Mouse (Mus musculus) forebrain, embryonic 10.5 days (tissue): Measurements from ENCODE around the gene Tap2. TPM values are rescaled to one million over a fixed set of nuclear protein-coding genes. Genes with fewer than 3 reads are reported as not detected.

Experiments used
- DNase-seq: peaks from one replicate; pipeline ENCODE4 v3.0.0-alpha.2; 2017; ENCODE audit warnings: low spot score; ENCODE audit errors: extremely low spot score
- H3K27ac ChIP-seq: fragments of 300-500 bp; sonication (generic); 2 replicates; pipeline ENCODE4 v1.5.1; 2016; ENCODE audit warnings: mild to moderate bottlenecking
- H3K27me3 ChIP-seq: fragments of 300-500 bp; sonication (generic); 2 replicates; pipeline ENCODE4 v1.6.1; 2016; ENCODE audit warnings: mild to moderate bottlenecking; ENCODE audit not compliant: poor library complexity, severe bottlenecking
- H3K36me3 ChIP-seq: fragments of 300-500 bp; sonication (generic); replicated peaks from 2 replicates; pipeline ENCODE4 v1.6.1; 2016; ENCODE audit warnings: mild to moderate bottlenecking, moderate library complexity
- H3K4me1 ChIP-seq: fragments of 300-500 bp; sonication (generic); 2 replicates; pipeline ENCODE4 v1.6.1; 2016
- H3K4me3 ChIP-seq: fragments of 300-500 bp; sonication (generic); 2 replicates; pipeline ENCODE4 v1.5.1; 2016; ENCODE audit warnings: mild to moderate bottlenecking, moderate library complexity
- H3K9me3 ChIP-seq: fragments of 300-500 bp; sonication (generic); 2 replicates; pipeline ENCODE4 v1.6.1; 2016; ENCODE audit warnings: mild to moderate bottlenecking, moderate library complexity
- WGBS: fragments of 180-500 bp; shearing (Covaris S2); methylation state at CpG from one replicate; pipeline ENCODE4 v1.1.7; 2016; 5-methylcytosine and 5-hydroxymethylcytosine counted together
- polyA plus RNA-seq: library from polyadenylated mRNA; unstranded; fragments of >200 nt; fragmentation: Nextera tagmentation; extraction: Ambion mirVana; gene quantifications from 2 replicates; pipeline ENCODE4 v1.2.1, GENCODE M21; 2016

Tap2 gene
- polyA plus RNA-seq, 1 experiment from 2014 or later: 0.60 TPM

DNA sequence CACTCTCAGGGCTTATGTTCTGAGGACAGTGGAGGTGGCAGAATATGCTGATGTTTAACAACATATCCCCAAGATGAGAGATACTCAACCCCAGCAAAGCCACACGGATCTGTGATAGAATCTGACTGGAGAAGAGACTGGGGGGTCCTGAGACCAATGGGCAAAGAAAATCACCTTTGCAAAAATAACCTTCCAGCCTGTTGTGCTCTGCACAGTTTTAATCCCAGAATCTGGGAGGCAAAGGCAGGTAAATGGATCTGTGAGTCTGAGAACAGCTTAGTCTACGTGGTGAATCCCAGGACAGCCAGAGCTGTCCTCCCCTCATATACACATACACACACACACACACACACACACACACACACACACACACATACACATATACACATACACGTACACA lies 46.0 kb downstream of the Tap2 start:
- no peak overlapping the region for H3K4me3 ChIP-seq
- no peaks in the 10 kb centered on the region for H3K27me3 ChIP-seq
- 0 out of 2 replicates have a peak, but pooled peaks cover 4% of the 10 kb centered on the region for H3K4me1 ChIP-seq
- no peak for DNase-seq
- H3K27ac ChIP-seq: no peak overlapping the region
- 44% methylated on average over 3 of the region's 3 CpGs for WGBS
- H3K36me3 ChIP-seq: no peaks in the 10 kb centered on the region
- H3K9me3 ChIP-seq: no peaks in the 10 kb centered on the region

DNA sequence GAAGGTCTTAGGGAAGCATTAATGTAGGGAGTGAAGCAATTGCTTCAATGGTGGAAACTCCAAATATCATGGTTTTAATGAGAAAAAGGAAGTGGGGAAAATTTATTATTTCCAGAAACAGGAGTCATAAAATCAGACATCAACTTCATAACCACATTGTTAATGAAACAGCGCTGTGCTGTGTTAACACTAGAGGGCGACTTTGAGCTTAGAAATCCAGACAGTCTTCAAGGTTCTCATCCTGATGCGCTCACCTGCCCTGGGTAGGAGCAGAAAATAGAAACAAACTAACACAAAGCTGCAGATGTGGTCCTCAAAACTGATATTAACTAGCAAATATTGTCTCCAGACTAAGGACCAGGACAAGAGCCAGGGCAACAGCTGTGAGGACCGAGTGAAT lies 46.6 kb downstream of the Tap2 start:
- Histone ChIP-seq H3K36me3 (no peaks in the 10 kb centered on the region), H3K9me3 (no peaks in the 10 kb centered on the region), H3K4me3 (no peak overlapping the region), H3K27ac (no peak overlapping the region), H3K27me3 (no peaks in the 10 kb centered on the region), H3K4me1 (0 out of 2 replicates have a peak, but pooled peaks cover 4% of the 10 kb centered on the region)
- WGBS: 18% methylated on average over 4 of the region's 4 CpGs
- DNase-seq: peak; percentile 26

DNA sequence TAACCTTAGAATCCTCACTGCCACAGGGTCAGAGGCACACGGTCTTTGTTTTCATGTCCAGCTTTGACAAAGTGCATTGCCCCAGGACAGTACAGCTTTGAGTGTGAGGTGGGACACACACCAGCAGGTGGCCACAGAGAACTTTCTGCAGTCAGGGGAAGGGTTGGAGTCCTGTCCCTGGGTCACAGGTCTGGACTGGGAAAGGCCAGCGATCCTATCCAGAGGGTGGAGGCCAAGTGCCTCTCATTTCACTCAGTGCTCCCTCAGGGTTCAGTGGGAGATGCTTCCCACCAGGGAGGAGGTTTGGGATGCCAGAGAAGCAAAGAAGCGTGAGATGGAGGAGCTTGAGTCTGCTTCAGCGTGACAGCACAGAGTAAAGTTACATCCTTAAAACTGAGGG lies 48.3 kb downstream of the Tap2 start:
- Histone ChIP-seq H3K4me1 (0 out of 2 replicates have a peak, but pooled peaks cover 4% of the 10 kb centered on the region), H3K36me3 (no peaks in the 10 kb centered on the region), H3K27me3 (no peaks in the 10 kb centered on the region), H3K9me3 (no peaks in the 10 kb centered on the region), H3K27ac (no peak overlapping the region), H3K4me3 (no peak overlapping the region)
- no peak for DNase-seq
- 55% methylated on average over 4 of the region's 4 CpGs for WGBS

DNA sequence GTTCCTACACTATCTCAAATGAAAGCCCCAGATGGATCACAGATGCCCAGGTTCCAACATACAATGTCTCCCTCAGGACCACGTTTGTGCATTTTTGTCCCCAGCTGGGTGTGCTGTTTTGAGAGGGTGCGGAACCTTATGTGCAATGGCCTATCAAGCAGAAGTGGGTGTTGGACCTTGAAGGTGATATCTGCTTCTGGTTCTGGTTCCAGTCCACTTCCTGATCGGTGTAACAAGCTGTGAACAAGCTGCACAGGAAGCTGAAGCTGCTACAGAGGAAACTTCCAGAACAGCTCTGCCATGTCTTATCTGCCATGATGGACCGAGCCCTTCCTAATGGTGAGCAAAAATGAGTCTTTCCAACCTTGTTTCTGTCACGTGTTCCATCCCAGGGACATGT lies 53.2 kb downstream of the Tap2 start:
- Histone ChIP-seq H3K27me3 (no peaks in the 10 kb centered on the region; the same call in 1 of the 2 replicates), H3K4me3 (no peak overlapping the region), H3K9me3 (no peaks in the 10 kb centered on the region), H3K36me3 (no peaks in the 10 kb centered on the region), H3K4me1 (no peaks in the 10 kb centered on the region), H3K27ac (no peak overlapping the region)
- WGBS: 82% methylated on average over 5 of the region's 5 CpGs
- no peak for DNase-seq

DNA sequence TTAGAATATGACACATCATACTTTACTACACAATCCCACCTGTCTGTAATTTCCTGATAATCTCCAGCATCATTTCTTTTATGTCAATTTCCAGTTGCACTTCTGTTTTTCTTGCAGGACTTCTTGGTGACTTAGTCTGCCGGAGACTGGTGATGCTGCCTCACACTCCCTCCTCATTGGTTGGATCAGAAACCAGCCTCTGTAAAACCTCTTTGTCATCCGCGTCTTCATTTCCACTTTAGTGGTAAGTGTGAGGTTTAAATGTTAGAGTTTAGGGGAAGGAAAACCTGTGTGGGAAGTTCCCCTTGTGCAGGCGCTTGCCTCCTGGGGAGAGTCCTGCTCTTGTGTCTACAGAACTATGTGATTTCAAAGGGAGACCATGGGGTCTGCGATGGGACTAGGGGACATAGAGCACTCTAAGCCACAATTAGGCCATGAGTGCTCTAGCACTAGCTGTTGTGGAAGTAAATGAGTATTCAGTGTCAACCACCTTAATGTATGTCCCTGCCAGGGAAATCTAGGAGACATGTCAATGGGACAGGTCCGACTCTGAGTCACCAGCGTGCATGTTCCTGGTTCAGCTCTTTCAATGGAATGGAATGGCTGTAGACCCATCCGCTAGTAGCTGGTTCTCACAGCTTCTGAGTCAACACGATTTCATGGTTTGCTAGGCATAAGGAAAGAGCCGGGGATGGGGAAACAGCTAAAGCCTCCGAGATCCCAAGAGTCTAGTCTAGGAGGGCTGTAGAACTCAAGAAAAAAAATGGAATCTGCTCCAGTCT lies 54.5 kb downstream of the Tap2 start, which contains the start of gene H2-Ab1:
H2-Ab1 (plus strand) TSS at position 96 of the 782 bp plus-strand sequence.
- DNase-seq: no peak
- Histone ChIP-seq H3K36me3 (no peaks in the 10 kb centered on the region), H3K4me3 (no peak within 1 kb of the TSS), H3K4me1 (peaks cover 1% of the 10 kb centered on the region; the same call in 1 of the 2 replicates), H3K9me3 (no peaks in the 10 kb centered on the region), H3K27me3 (peaks cover 12% of the 10 kb centered on the region), H3K27ac (no peak within 1 kb of the TSS)
- WGBS: 74% methylated on average over 11 of the region's 11 CpGs

DNA sequence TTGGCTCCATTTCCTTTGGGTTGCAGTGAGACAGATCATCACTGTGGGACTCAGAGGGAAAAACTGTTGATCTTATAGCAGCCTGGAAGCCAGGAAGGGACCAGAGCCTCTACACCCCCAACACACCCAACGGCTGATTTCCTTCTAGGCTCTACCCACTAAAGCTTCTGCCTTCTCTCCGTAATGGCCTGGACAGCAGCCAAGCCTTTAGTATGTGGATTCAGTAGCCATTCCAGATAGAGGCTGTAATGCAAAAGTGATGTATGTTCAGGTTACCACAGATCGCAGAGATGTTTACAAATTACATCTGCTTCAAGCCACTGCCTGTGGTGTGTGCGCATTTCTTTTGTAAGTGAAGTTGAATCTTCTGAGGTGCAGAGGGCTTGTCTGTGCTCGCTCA lies 57.2 kb downstream of the Tap2 start:
- H3K4me1 ChIP-seq: peaks cover 28% of the 10 kb centered on the region
- H3K27ac ChIP-seq: no peak overlapping the region
- H3K36me3 ChIP-seq: no peaks in the 10 kb centered on the region
- no peaks in the 10 kb centered on the region for H3K9me3 ChIP-seq
- WGBS: 87% methylated on average over 5 of the region's 5 CpGs
- no peak for DNase-seq
- H3K27me3 ChIP-seq: peaks cover 38% of the 10 kb centered on the region
- H3K4me3 ChIP-seq: no peak overlapping the region

DNA sequence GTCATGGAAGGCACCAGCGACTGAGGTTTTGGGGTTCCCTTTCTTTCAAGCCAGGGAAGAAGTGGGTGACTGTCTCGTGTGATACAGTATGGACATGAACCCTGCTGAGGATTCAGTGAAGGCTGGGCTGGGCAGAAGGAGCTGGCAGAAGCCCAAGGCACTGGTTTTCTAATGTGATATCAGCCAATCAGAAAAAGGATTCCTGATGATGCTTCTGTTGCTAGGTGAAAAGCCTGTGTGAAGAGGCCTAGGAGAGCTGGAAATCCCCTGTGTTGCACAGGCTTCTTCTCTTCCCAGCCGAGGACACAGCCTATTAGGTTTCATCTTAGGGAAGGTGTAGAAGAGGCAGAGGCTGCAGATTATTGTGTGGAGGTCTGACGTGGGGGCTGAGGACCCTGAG lies 58.2 kb downstream of the Tap2 start:
- Histone ChIP-seq H3K27ac (no peak overlapping the region), H3K27me3 (peaks cover 40% of the 10 kb centered on the region), H3K9me3 (no peaks in the 10 kb centered on the region), H3K4me1 (peaks cover 28% of the 10 kb centered on the region), H3K4me3 (no peak overlapping the region), H3K36me3 (no peaks in the 10 kb centered on the region)
- no peak for DNase-seq
- 27% methylated on average over 4 of the region's 4 CpGs for WGBS

DNA sequence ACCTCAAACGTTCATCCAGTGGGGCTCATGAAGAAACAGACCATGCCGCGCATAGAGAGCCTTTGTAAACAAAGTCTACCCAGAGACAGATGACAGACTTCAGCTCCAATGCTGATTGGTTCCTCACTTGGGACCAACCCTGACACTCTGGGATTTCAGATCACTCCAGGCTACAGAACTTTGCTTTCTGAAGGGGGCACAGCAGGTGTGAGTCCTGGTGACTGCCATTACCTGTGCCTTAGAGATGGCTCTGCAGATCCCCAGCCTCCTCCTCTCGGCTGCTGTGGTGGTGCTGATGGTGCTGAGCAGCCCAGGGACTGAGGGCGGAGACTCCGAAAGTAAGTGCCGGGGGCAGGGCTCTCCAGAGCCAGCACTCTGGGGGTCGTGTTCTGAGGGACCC lies 59.7 kb downstream of the Tap2 start:
- no peaks in the 10 kb centered on the region for H3K36me3 ChIP-seq
- under 1% methylated on average over 8 of the region's 8 CpGs for WGBS
- H3K9me3 ChIP-seq: no peaks in the 10 kb centered on the region
- H3K27ac ChIP-seq: peak overlapping the region; percentile 51; the same call in 1 of the 2 replicates
- H3K27me3 ChIP-seq: peaks cover 40% of the 10 kb centered on the region
- H3K4me3 ChIP-seq: peak overlapping the region; percentile 70
- H3K4me1 ChIP-seq: peaks cover 28% of the 10 kb centered on the region
- peak; percentile 80 for DNase-seq

DNA sequence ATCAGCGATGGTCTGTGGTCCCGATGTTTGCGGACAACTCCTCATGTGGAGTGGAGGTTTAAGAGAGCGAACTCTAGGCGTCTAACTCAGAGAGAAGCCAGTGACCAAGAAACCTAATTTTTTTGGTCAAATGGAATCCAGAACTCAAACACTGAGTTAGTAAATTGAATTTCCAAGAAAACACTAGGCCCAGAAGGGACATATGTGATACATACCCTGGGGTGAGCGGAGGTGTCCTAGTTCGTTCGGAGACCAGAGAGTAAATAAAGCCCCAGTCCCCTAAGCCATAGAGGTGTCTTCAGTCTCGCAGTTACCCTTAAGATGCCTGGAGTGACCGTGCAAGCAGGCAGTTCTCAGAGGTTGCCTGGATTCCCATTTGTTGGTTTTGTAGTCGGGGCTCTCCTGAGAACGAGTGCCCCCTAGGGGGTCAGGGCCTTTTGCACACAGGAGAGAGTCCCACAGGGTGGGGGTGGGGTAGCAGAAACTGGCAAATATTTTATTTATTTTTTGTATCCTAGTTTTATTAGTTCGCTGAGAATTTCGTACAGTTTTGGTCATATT lies 60.6 kb downstream of the Tap2 start:
- Histone ChIP-seq H3K36me3 (no peaks in the 10 kb centered on the region), H3K4me3 (peak overlapping the region; percentile 70), H3K9me3 (no peaks in the 10 kb centered on the region), H3K27ac (0 out of 2 replicates have a peak overlapping the region, but pooled peaks have one; percentile 7), H3K4me1 (peaks cover 28% of the 10 kb centered on the region), H3K27me3 (peaks cover 40% of the 10 kb centered on the region)
- peak; percentile 42 for DNase-seq
- 3% methylated on average over 14 of the region's 14 CpGs for WGBS

DNA sequence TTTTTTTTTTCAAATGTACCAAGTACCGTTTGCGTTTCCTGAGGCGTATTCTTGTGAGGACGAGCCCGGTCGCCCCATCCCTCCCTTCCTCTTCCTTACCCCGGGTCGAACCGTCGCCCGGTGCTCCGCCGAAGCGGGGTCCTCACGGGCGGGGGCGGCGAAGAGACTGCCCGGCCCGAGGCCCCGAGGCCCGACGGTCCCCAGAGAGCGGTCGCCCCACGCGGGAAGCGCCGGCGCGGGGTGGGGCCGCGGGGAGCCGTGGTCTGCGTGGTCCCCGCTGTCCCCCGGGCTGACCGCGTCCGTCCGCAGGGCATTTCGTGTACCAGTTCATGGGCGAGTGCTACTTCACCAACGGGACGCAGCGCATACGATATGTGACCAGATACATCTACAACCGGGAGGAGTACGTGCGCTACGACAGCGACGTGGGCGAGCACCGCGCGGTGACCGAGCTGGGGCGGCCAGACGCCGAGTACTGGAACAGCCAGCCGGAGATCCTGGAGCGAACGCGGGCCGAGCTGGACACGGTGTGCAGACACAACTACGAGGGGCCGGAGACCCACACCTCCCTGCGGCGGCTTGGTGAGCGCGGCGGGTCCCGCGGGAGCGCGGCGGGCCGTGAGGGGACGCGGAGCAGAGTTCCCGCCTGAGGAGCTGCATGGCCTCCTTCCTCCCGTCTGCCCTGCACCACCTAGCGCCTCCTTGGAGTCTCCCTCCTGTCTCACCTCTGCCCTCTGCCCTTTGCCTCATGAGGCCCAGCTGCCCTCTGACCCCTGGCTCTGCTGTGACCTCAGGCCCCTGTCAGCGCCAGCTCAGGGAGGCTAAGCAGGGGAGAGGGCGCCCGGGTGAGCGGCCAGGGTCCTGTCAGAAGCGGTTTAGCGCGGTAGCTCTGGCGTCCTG lies 61.4 kb downstream of the Tap2 start:
- Histone ChIP-seq H3K27ac (peak overlapping the region; percentile 84), H3K36me3 (no peaks in the 10 kb centered on the region), H3K4me3 (peak overlapping the region; percentile 70), H3K27me3 (peaks cover 40% of the 10 kb centered on the region), H3K9me3 (no peaks in the 10 kb centered on the region), H3K4me1 (peaks cover 28% of the 10 kb centered on the region)
- peak; percentile 66 for DNase-seq
- WGBS: under 1% methylated on average over 82 of the region's 93 CpGs
